Mouse (Mus musculus) lung, adult 2 months (tissue): ENCODE measurements around the gene Fam186b. TPM values are rescaled to one million over a fixed set of nuclear protein-coding genes. Genes with fewer than 3 reads are reported as not detected.

Experiments used
- DNase-seq: peaks from one replicate; pipeline ENCODE4 v3.0.0; 2022
- H3K4me1 ChIP-seq: fragments of 200-500 bp; 2 replicates; pipeline ENCODE4 v1.6.1; 2011; ENCODE audit warnings: low read length; ENCODE audit not compliant: control insufficient read depth, insufficient read depth
- H3K4me3 ChIP-seq: fragments of 200-500 bp; replicated peaks from 2 replicates; pipeline ENCODE3; 2011; ENCODE audit warnings: low read depth, mild to moderate bottlenecking, control low read depth, low read length; ENCODE audit errors: extremely low read depth
- CTCF ChIP-seq: fragments of 200-500 bp; IDR thresholded peaks from 2 replicates; pipeline ENCODE4 v1.5.1; 2011; ENCODE audit warnings: mild to moderate bottlenecking, low read length, control low read depth; ENCODE audit not compliant: insufficient read depth
- POLR2A ChIP-seq: fragments of 200-500 bp; IDR thresholded peaks from 2 replicates; pipeline ENCODE4 v1.6.1; 2011; ENCODE audit warnings: low read depth, mild to moderate bottlenecking, control low read depth, low read length, borderline replicate concordance; ENCODE audit errors: extremely low read depth
- WGBS: fragments of 180-500 bp; shearing (Covaris S2); methylation state at CpG from one replicate; pipeline ENCODE4 v1.1.7; 2018; 5-methylcytosine and 5-hydroxymethylcytosine counted together
- polyA plus RNA-seq: library from polyadenylated mRNA; depleted of rRNA; stranded (reverse); fragments of >200 nt; gene quantifications from 2 replicates; pipeline ENCODE4 v1.2.3, GENCODE M21; 2012

The Fam186b gene
- polyA plus RNA-seq, 1 experiment, result not detected

DNA sequence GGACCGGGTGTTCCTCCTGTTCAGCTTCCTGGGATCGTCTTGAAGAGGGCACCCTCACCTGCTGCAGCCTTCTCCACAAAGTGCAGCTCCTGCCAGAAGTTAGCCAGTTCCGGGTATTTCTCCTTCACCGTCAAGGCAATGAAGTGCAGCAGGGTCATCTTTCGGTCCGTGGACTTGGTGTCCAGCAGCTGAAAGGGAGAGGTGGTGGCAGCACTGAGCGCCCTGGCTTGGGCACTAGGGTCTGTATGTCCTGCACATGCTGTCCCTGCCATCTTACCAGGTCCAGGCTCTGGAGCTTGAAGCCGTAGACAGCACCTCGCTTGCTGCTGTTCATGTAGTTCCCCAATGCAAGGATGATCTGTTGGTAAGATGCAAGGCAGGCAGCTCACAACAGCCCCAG lies 25.3 kb upstream of the Fam186b start:
- WGBS, result 60% methylated on average over 9 of the region's 9 CpGs
- no peak for DNase-seq
- TF ChIP-seq CTCF (no peak), POLR2A (no peak)
- peaks cover 30% of the 10 kb centered on the region for H3K4me1 ChIP-seq
- no peak overlapping the region for H3K4me3 ChIP-seq

- Histone ChIP-seq H3K4me1 (peaks cover 30% of the 10 kb centered on the region), H3K4me3 (no peak overlapping the region)
- no peak for DNase-seq
- 30% methylated on average over 10 of the region's 10 CpGs for WGBS
- no peak for TF ChIP-seq POLR2A
- TF ChIP-seq CTCF, result no peak
Measured at GRCm38 (mm10) chr15:99320168-99320674, 24.5 kb upstream of the Fam186b start.

GRCm38 (mm10) chr15:99319411-99319871 lies 23.8 kb upstream of the Fam186b start:
- Histone ChIP-seq H3K4me3 (no peak overlapping the region), H3K4me1 (peaks cover 38% of the 10 kb centered on the region)
- WGBS, result 36% methylated on average over 3 of the region's 3 CpGs
- DNase-seq, result no peak
- no peak for TF ChIP-seq POLR2A
- no peak for TF ChIP-seq CTCF

DNA sequence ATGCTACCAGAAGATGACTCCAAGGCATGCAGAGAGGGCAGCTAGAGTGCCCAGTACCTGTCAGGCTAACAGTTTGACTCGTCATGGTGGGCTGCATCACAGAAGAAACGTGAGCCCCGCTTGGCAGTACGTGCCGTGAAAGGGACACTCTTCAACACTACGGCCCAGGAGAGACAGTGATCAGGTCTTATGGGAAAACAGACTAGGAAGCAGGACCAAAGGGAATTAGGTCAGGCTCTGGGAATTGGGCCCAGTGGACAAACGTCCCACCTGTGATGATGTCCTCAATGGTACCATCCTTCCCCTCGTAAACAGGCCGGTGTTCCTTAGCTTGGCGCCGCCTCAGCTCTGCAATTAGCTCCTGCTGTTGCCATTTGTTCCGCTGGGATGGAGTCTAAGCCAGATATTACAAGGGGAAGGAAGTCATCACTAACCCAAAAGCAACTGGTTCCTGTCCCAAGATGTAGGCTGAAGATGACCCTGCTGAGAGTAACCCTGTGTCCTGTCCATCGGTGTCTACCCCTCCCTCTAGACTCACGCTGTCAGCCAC lies 23.2 kb upstream of the Fam186b start:
- 61% methylated on average over 14 of the region's 14 CpGs for WGBS
- no peak for TF ChIP-seq CTCF
- no peak for TF ChIP-seq POLR2A
- DNase-seq, result no peak
- Histone ChIP-seq H3K4me1 (peaks cover 43% of the 10 kb centered on the region), H3K4me3 (no peak overlapping the region)

DNA sequence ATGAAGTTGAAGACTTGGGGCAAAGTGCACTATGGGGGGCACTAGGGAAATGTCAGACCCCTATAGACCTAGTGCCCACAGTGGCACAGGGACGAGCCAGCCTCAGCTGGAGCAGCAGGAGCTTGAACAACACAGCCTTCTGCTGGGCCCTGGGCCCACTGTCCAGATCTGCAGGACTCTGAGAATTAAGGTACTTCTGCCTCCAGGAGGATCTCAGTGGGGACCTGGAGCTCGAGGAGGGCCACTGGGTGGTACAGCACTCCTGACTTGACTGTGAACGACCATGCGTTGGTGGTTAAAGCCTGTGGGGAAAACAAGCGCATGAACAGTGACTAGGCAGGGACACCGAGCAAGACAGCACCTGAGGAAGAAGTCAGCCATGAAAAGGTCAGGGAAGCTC lies 22.4 kb upstream of the Fam186b start:
- Histone ChIP-seq H3K4me1 (peaks cover 43% of the 10 kb centered on the region), H3K4me3 (no peak overlapping the region)
- no peak for DNase-seq
- TF ChIP-seq CTCF (no peak), POLR2A (no peak)
- WGBS, result 75% methylated on average over 6 of the region's 6 CpGs

DNA sequence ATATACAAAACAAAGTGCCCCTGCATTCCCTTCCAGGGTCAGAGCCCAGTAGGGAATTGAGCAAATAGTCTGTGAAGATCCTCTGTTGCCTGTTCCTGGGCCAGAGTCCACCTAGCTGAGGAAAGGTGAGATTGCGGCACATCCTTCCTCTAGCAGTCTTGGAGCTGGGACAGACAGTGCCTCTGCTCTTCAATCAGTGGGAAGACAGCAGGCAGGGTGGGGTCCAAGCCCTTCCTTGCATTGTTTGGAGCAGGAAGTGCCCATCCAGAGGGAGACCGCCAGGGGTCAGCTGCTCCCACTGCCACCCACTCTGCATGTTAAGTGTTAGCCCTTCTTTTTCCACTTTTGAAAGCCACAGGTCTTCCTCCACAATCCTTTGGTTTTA lies 21.6 kb upstream of the Fam186b start:
- Histone ChIP-seq H3K4me3 (no peak overlapping the region), H3K4me1 (peaks cover 43% of the 10 kb centered on the region)
- WGBS, result 50% methylated on average over 2 of the region's 2 CpGs
- no peak for TF ChIP-seq POLR2A
- peak; percentile 72 for TF ChIP-seq CTCF
- peak; percentile 50 for DNase-seq

GRCm38 (mm10) chr15:99316314-99317266 lies 20.9 kb upstream of the Fam186b start:
- WGBS, result 70% methylated on average over 16 of the region's 16 CpGs
- H3K4me3 ChIP-seq, result no peak overlapping the region
- H3K4me1 ChIP-seq, result peaks cover 43% of the 10 kb centered on the region
- peak; percentile 69 for DNase-seq
- no peak for TF ChIP-seq POLR2A
- peak; percentile 80 for TF ChIP-seq CTCF

GRCm38 (mm10) chr15:99314891-99315290 lies 19.2 kb upstream of the Fam186b start:
- DNase-seq, result no peak
- H3K4me1 ChIP-seq, result peaks cover 32% of the 10 kb centered on the region
- 72% methylated on average over 16 of the region's 16 CpGs for whole genome bisulfite sequencing
- TF ChIP-seq POLR2A, result peak; percentile 42; the same call in 1 of the 2 replicates
- TF ChIP-seq CTCF, result no peak
- peak overlapping the region; percentile 19 for H3K4me3 ChIP-seq

DNA sequence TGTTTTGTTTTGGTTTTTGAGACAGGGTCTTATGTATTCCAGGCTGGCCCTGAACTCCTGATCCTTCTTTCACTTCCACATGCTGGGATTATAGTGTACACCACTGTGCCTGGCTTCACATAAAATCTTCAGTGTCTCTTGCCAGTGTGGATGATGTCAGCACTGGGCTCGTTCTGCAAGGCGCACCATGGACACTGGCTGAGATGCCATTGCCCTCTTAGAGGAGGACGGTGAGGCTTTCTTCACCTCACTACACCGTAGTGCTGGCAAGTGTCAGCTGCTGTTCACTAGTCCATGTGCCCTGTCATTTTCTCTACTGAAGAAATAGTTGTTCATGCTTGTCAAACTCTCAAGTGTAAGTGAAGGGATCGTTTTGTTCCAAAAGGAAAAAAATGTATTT lies 14.9 kb upstream of the Fam186b start:
- Histone ChIP-seq H3K4me3 (no peak overlapping the region), H3K4me1 (peaks cover 15% of the 10 kb centered on the region)
- 86% methylated on average over 5 of the region's 5 CpGs for WGBS
- DNase-seq, result no peak
- TF ChIP-seq CTCF (no peak), POLR2A (no peak)

DNA sequence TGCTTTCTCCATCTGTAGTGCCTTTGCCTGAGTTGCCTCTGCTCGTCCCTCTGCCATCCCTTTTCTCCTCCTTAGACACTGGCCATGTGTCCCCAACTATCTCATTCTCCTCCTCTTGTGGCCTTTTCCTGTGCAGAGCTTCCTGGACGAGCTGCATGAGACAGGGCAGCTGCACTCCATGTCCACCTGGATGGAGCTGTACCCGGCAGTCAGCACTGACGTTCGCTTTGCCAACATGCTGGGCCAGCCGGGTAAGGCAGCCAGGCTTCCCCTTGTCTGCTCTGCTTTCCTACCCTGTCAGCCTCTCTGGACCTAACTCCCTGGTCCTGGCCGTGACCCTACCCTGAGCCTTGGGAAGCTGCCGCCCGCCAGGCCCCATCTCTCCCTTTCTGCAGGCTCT lies 13.9 kb upstream of the Fam186b start:
- TF ChIP-seq POLR2A, result no peak
- TF ChIP-seq CTCF, result no peak
- WGBS, result 85% methylated on average over 9 of the region's 9 CpGs
- H3K4me1 ChIP-seq, result peaks cover 6% of the 10 kb centered on the region
- no peak for DNase-seq
- H3K4me3 ChIP-seq, result no peak overlapping the region

DNA sequence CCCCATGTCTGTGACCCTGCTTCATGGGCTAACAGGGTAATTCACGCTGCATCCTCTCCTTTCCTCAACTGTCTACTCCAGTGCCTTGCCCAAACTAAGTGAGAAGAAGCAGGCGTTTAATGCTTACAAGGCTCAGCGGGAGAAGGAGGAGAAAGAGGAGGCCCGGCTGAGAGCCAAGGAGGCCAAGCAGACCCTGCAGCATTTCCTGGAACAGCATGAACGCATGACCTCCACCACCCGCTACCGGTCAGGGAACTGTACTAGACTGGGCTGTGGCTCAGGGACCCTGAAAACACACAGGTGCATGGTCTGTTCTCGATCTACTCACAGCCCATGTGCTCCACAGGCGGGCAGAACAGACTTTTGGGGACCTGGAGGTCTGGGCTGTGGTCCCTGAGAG lies 11.8 kb upstream of the Fam186b start:
- no peak for DNase-seq
- TF ChIP-seq CTCF (no peak), POLR2A (no peak)
- Histone ChIP-seq H3K4me3 (no peak overlapping the region), H3K4me1 (no peaks in the 10 kb centered on the region)
- 59% methylated on average over 9 of the region's 9 CpGs for WGBS
